Mouse (Mus musculus): ENCODE measurements around the gene Mgat5b.
A peak's percentile ranks its signal among the peaks of the same experiment; 100 is the strongest.

Mgat5b gene

DNA sequence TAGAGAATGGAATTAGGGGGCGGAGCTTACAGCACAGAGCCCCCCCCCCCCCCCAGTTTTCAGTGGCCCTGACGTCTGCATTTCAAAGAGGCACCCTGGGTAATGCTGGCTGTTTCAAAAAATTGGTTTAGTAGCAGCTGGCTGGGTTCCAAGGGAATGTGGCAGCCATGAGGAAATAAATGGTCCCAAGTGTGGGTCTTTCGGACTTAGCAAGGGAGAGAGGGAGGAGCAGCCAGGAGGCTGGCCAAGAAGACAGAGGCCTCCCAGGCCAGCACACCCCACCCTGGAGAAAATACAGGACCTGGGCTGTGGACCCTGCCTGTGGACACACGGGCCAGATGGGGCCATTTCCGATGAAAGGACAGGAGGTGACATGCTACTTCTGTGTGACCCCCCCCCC lies 61.6 kb downstream of the Mgat5b start:
- no peak for DNase-seq (ENCODE audit: low spot score in 2 of 2)

DNA sequence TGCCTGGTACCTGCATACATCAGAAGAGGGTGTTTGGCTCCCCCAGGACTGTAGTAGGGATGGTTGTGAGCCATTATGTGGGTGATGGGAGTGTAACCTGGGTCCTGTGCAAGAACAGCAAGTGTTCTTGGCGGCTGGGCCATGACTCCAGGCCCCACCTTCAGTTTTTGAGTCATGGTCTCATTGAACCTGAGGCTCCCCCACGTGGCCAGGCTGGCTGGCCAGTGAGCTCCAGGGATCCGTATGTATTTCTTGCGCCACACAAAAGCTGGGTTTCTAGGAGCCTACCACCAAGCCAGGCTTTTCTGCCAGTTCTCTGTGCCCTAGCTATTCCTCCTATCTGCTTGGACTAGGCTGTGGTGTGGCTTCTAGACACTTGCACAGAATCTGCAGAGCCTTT lies 63.9 kb downstream of the Mgat5b start:
- no peak for DNase-seq (ENCODE audit: low spot score in 2 of 2)

DNA sequence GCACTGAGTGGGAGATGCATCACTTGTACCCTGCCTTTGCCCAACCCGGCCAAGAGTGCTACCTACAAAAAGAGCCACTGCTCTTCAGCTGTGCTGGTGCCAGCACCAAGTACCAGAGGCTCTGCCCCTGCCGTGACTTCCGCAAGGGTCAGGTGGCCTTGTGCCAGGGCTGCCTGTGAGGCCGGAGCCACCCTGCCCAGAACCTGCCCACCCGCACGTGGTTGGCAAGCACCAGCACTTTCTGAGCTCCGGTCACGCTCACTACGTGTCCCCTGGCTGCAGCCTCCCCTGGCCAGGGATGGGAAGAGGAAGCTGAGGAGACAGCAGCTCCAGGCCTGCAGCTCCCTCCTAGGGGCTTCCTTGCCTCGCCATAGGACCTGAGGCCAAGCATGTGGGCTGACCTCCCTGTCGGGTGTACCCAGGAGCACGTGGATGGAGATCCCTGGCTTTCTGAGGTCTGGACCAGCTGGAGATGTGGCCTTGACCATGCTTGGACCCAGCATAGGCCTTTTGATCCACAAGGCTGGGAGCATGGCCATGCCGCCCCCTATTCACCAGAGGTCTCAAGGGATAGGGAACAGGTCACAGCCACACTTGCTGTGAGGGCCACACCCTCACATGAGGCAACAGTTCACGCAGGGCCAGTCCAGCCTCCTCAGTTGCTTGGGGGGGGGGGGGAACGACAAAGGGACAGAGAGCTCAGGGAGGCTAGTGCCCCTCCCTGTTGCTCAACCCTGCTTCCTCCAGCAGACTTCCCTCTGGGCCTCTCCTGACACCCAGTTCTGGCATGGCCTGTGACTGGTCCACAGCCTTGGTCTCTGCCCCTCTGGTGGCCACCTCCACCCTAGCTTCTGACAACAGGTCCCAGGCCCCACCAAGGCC lies 67.1 kb downstream of the Mgat5b start:
- DNase-seq (ENCODE audit: low spot score in 2 of 2) = no peak

DNA sequence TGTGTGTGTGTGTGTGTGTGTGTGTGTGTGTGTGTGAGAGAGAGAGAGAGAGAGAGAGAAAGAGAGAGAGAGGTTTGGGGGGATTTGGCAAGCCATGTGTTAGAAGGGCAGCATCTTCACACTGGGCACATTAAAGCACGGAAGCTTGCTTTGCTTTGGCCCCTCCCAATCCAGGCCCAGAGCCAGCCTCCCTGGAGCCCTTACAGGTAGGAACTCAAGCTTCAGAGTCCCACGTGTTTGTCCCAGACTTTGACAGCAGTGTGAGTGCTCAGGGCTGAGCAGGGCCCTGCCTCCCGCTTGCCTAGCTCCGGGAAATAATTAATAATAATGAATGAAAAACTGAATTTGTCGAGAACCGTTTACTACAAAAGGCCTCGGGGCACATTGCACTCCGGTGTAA lies 69.5 kb downstream of the Mgat5b start:
- DNase-seq (ENCODE audit: low spot score in 2 of 2) = no peak

DNA sequence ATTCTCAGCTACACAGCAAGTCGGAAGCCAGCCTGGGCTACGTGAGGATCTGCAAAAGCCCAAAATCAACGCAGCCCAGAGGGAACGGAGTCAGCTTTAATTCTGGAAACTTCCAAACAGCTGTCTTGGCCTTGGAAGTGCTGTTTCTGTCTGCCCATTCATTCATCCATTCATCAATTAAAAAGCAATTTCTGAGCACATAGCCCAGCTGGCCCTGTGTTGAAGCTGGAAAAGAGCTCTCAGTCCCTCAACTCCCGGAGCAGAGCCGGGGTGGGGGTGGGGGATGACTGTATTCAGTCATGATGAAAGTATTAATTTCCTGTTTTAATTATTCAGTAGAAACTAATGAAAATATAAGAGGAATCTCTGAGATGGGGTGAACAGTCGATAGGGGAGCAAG lies 71.6 kb downstream of the Mgat5b start:
- no peak for DNase-seq (ENCODE audit: low spot score in 2 of 2)

DNA sequence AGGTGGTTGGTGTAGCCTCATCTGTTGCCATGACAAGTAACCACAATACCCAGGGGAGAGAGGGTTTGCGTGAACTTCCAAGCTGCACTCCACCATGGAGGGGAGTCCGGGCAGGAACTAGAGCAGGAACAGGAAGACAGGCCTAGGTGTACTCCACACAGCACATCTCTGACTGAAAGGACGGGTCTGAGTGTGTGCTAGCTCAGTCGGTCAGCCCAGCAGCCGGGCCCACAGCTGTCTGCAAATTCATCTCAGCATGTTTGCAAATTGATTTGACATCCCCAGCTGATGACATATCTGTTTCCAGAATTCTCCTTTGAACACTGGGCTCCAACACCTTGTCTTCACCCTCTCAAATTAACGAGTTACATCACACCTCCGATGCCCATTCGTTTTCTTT lies 72.7 kb downstream of the Mgat5b start:
- DNase-seq (ENCODE audit: low spot score in 2 of 2) = no peak

DNA sequence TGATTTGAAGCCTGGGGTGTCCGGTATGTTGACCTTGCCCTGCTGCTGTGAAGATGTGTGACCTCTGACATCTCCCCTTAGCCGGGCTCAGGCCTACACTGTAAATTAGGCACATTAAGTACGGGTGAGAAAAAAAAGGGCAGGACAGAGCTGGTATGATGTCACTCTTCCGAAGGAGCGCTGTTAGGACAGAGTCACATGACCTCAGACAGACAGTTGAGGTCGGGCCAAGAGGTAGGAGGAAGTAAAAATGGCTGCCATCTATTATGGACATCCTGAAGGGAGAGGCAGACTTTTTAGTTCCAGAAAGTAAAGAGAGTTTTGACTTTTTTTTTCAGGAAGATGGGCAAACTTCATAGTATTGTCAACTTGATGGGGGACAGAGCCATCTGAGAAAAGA lies 73.3 kb downstream of the Mgat5b start:
- no peak for DNase-seq (ENCODE audit: low spot score in 2 of 2)

DNA sequence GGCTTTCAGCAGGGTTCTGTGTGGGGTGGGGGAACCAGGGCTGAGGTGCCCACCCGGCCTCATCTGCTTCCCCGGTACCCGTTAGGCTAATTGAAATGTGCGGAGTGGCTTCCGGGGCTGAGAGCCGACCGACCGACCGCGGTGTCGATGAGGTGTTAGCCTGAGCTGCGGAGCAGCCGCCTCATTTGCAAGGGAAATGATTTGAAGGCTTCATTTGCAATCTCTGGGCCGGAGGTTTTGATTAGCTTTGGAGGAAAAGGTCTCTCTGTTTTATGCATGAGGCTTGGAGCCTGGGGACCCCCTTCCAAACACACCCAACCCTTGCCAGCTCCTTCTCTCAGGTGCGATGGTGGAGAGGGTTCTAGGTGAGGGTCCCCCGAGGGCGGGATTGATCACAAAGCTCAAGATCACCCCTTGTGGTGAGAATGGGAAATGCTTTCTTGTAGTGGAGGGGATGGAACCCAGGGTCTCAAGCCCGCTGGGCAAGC lies 75.5 kb downstream of the Mgat5b start:
- no peak for DNase-seq (ENCODE audit: low spot score in 2 of 2)

DNA sequence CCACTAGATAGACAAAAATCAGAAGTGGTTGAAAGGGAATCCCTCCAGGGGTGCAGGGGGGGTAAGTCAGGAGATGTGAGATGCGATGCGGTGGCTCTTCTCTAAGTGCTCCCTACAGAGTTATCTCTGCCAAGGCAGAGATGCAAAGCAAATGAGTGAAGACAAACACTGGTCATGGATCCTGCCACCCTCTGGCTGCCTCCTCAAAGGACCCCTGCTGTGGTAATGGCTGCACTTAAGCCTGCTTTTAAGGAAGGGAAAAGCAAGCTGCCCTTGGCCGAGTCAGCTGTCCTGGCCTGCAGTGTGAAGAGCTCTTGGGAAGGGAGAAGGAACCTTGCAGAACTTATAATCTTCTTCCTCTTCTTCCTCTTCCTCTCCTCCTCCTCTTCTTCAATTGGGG lies 78.3 kb downstream of the Mgat5b start:
- no peak for DNase-seq (ENCODE audit: low spot score in 2 of 2)

DNA sequence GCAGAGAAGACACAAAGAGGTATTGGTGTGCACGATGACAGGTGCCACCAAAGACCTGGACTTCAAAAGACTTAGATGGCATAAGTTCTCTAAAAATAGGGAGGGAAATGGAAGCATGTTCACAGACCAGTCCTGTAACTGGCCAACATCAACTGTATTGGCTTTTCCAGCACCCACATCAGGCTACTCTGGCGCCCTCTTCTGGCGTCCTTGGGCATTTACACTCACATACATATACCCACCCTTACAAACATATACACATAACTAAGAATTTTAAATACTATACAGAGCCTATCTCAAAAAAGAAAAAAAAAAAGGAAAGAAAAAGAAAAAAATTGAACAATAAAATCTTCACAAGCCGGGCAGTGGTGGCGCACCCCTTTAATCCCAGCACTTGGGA lies 80.3 kb downstream of the Mgat5b start:
- no peak for DNase-seq (ENCODE audit: low spot score in 2 of 2)

DNA sequence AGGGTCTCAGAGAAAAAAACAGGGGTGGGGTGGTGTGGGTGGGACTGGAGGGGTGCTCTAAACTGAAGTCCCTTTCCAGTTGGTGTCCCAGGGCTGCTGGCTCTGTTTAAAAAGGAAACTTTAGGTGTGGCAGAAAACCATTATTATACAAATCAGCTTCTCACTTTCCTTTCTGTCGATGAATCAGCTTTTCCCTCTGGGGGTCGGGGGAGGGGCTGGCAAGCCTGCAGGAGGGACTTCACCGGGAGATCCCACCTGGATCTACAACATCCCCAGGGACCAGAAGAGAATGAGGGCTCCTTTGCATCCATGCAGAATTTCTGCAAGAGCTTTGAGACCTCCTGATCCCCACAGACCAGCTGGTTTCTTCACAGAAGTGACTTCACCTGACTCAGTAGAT lies 81.6 kb downstream of the Mgat5b start:
- no peak for DNase-seq (ENCODE audit: low spot score in 2 of 2)

DNA sequence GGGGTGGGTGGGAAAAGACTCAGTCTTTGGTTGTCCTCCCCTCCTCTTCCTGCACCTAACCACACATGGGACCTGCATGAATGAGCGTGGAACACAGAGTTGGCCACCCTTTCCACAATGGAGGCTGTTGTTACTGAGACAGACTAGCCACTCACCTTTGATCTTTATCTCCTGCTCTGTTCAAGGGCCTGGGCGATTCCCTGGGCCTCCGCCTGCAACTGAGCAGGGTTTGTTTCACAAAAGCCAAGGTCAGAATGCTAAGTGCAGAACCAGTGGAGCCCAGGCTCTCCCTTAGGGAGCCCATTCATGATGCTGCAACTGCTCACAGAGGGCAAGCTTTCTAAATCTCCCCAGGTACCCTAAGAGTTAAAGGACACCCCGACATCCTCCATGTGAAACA lies 83.1 kb downstream of the Mgat5b start:
- no peak for DNase-seq (ENCODE audit: low spot score in 2 of 2)

DNA sequence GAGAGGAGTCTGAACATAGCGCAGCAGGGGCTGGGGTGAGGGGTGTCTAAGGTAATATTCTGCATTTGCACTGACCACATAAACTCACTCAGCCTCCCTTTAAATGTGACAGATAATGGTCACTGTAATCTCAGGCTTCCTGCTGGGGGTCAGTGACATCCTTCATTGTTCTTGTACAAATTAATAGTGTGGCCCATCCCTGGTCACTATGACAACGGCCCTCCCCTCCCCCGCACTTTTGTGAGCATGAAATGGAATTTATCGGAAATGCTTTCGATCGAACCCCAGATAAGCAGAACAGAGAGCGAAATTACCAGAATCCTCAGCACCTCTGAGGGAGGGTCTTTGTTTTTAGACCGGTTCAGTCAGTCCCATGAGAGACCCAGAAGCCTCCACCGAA lies 84.8 kb downstream of the Mgat5b start:
- no peak for DNase-seq (ENCODE audit: low spot score in 2 of 2)

DNA sequence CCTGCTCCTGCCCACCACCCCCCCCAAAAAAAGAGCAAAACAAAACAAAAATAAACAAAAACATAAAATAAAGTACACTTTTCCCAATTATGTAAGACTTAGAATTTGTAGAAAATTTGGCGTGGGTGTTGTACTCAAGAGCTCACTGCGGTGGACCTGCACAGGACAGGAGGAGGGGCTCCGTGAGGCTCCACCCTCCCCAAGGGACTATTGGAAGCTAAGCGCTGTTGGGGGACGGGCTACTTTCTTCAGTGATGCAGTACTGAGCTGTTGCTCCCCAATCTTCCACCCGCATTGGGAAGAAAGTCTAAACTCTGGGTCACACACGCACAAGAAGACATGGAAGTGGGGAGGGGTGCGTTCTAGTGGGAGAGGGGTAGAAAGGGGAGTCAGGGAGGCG lies 85.6 kb downstream of the Mgat5b start:
- DNase-seq (ENCODE audit: low spot score in 2 of 2) = no peak

DNA sequence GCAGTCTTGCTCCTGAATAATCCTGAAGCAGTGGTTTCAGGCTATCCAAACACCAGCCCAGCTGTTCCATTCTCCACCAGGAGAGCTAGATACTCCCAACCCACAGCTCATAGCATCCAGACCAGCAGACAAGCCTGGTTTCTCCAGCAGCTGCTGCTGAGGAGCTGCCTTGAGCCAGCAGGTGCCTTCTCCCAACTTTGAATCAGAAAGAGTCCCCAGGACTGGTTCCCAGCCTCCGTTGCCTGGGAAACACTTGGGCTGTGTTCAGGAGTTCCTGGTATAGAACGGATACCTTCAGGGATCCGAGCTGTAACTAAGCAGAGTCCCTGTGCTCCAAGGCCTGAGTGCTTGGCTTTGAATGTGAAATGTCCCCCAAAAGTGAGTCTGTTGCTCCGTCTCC lies 98.8 kb downstream of the Mgat5b start:
- DNase-seq (ENCODE audit: low spot score in 2 of 2) = no peak

DNA sequence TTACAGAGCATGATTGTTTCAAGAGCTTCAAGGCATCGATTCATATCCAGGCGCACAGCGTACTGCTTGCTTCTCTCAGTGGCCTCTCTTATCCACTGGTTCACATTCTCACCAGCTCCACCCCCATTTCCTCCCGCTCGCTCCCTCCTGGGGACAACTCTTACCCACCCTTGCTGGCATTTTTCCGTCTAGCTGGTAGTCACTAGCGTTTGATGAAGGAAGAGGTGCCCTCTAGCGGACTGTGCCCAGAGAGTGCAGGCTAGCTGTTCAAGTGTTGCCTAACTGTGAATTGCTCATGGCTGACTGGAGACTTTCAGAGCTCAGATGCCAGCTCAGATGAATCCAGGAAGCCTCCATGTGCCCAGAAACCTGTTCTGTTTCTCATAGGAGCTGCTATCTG lies 99.7 kb downstream of the Mgat5b start:
- peak; percentile 80 to 84 for DNase-seq (ENCODE audit: low spot score in 2 of 2)

DNA sequence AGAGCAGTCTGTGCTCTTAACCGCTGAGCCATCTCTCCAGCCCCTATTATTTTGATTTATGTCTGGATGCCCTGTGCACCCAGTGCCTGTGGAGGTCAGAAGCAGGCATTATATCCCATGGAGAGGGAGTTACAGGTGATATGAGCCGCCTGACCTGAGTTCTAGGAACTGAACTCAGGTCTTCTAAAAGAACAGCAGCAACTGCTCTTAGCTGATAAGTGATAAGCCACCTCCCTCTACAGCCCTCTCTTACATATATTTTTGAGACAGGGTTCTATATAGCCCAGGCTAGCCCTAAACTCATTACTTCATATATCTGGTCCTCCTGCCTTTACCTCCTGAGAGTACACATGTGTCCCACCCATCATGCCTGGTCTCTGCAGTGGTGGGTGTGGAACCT lies 102.4 kb downstream of the Mgat5b start:
- DNase-seq (ENCODE audit: low spot score in 2 of 2) = no peak

DNA sequence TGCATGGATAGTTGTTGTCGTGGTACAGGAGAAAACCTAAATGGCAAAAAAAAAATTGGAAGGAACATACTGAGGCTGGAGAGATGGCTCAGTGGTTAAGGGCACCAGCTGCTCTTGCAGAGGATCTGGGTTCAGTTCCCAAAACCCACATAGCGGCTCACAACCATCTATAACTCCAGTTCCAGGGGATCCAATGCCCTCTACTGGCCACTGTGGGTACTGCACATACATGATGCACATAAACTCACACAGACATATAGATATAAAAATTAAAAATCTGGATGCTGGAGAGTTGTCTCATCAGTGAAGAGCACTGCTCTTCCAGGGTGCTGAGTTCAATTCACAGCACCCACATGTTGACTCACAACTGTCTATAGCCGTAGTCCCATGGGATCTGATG lies 104.9 kb downstream of the Mgat5b start:
- no peak for DNase-seq (ENCODE audit: low spot score in 2 of 2)

DNA sequence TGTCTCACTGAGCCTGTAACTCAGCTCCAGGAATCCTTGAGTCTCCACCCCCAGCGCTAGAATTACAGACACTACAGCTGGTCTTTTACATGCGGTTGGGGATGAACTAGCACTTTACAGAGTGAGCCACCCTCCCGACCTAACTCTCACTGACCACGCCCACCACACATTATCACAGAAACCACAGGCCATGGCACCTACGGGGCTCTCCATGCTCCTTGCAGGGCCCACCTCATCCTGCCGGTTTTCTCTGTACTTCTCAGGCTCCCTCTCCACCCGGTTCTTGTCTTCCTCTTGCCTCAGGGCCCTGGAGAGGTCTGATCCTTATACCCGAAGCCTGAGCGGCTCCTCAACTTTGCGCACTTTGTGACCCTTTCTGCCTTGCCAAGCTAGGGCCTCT lies 109.0 kb downstream of the Mgat5b start:
- DNase-seq (ENCODE audit: low spot score in 2 of 2) = no peak

DNA sequence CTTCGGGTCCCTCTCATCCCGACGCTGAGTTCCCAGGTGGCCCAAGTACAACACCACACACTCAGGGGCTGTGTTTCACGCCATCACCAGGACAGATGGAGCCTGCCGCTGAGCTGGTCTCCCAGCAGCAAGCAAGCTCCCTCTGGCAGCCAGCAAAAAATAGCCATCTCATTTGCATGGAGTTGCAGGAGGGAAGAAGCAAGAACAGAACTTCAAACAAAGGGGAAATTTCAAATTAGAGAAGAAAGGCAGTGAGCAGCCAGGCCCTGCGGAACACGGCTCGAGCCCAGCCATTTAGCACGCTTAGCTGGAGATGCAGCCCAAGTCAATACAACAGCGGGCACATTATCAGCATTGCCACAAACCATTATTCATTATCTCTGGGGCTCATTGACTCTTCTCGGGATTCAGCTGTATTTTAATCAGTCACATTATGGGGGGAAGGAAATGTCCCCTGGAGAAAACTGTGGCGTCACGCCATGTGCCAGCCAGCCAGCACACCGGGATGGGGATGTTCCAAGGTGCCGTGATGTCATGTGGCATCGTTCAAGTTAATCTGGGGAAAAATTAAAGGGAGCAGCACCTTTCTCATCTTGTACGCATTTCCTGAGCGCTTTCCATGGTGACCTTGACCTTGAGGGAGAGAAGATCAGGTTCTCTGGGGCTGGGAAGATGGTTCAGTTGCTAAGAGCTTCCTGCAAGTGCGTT lies 110.4 kb downstream of the Mgat5b start:
- peak; percentile 59 to 83 for DNase-seq (ENCODE audit: low spot score in 2 of 2)

DNA sequence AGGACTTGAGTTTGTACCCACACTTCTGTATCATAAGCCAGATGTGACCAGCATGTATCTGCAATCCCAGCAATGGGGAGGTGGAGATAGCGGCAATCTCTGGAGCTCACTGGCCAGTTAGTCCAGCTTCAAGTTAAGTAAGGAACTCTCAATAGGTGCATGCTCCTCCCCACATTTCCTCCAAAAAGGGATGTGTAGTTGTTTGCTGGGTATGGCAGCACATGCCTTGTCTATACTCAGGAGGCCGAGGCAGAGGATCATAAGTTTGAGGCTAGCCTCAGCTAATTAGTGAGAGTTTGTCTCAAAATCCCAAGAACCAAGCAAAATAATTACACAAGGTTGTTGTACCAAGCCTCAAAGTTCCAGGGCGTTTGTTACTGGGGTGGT lies 110.9 kb downstream of the Mgat5b start:
- no peak for DNase-seq (ENCODE audit: low spot score in 2 of 2)

DNA sequence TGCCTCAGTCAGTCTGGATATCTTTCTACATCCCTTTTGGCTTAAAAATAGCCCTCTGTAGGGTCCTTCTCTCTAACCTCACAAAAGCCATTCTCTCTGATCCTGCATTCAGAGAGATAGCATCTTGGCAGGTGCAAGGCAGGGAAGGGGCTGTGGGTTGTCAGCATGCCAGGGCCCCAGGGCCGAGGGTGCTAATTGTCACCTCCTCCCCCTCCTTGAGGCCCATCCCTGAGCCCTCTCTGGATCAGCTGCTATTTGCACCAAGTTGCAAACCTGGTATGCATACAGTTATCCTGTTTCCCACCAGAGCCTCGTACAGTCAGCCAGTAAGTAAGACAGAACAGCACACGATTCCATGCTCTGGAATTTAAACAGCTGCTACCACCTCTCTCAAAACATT lies 111.4 kb downstream of the Mgat5b start:
- DNase-seq (ENCODE audit: low spot score in 2 of 2) = no peak

DNA sequence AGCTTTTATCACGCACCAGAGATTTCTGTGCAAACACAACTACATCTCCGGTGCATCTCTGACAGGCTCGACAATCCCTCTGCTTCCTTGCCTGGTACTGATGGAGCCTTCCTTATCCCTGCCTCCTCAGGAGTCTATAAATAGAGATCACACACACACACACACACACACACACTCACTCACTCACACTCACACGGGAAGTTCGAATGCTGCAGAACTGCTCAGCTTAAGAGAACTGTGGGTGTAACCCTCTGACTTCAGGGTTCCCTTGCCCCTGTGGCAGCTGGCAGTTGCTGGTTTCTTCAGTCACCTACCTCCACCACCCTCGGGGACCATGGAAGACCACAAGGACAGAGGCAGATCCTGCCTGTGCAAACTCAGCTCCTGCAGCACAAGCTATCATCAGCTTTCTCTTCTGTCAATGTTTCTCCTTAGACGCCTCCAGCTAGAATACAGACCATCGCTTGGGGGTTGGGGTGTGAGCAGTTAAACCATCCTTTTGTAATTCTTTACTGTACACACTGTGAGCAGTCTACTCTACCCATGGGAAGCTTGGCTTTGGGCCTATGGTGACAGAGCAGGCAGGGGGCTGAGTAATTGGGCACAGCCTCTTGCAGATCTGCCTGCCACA lies 111.9 kb downstream of the Mgat5b start:
- DNase-seq (ENCODE audit: low spot score in 2 of 2) = peak; percentile 54 to 63

Data from right cerebral cortex, postnatal 36 days (tissue).